Mouse (Mus musculus) gastrocnemius, adult 2 months (tissue): ENCODE data around the gene Ttyh3. TPM values are rescaled to one million over a fixed set of nuclear protein-coding genes. Genes with fewer than 3 reads are reported as not detected.

Experiments used
- DNase-seq: peaks from one replicate; pipeline ENCODE4 v3.0.0; 2022
- H3K27ac ChIP-seq: fragments of 200-600 bp; 2 replicates; pipeline ENCODE4 v1.8.1; 2022; ENCODE audit warnings: mild to moderate bottlenecking
- H3K4me3 ChIP-seq: fragments of 200-600 bp; 2 replicates; pipeline ENCODE4 v1.8.1; 2022; ENCODE audit warnings: mild to moderate bottlenecking, moderate library complexity
- CTCF ChIP-seq: fragments of 200-600 bp; IDR thresholded peaks from 2 replicates; pipeline ENCODE4 v1.8.1; 2022; ENCODE audit warnings: antibody characterized with exemption, mild to moderate bottlenecking, moderate library complexity
- intact Hi-C: fragments of 180-260 bp; cut with DNase I; formaldehyde crosslinking; loops from one replicate; pipeline ENCODE4 v1.15.1; 2025
- total RNA-seq, 2 experiments: library from RNA; stranded (reverse); gene quantifications; 2 replicates each; pipeline ENCODE4 v1.2.3; 2021

The Ttyh3 gene
- total RNA-seq, 2 experiments from 2014 or later, result 4.0 to 4.4 TPM

- DNase-seq, result no peak
- Histone ChIP-seq H3K4me3 (peak overlapping the region; percentile 29; the same call in 1 of the 2 replicates), H3K27ac (peak overlapping the region; percentile 63)
- TF ChIP-seq CTCF, result no peak
- intact Hi-C loops, result no loop called here
These were observed 51.8 kb downstream of the Ttyh3 start for GRCm38 (mm10) chr5:140596927-140597588.

DNA sequence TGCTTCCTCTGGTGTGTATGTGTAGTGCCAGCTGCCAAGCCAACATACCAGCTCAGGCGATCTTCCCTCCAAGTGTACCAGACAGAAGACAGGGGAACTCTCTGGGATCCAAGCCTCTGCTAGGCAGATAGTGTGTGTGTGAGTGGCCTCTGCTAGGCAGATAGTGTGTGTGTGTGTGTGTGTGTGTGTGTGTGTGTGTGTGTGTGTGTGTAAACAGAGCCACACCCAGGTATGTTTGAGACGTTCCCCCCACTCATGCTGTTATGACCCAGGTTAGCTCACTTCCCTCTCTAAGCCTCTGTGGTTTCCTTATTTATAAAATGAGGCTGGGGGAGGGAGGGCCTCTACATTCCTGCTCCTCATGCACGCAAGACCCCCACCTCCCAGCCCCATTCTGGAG is 52.4 kb downstream of the Ttyh3 start:
- Histone ChIP-seq H3K4me3 (no peak overlapping the region), H3K27ac (peak overlapping the region; percentile 63)
- DNase-seq, result no peak
- intact Hi-C loops, result no loop called here
- no peak for TF ChIP-seq CTCF

GRCm38 (mm10) chr5:140594846-140595245 is 54.0 kb downstream of the Ttyh3 start:
- no peak for TF ChIP-seq CTCF
- intact Hi-C loops, result no loop called here

DNA sequence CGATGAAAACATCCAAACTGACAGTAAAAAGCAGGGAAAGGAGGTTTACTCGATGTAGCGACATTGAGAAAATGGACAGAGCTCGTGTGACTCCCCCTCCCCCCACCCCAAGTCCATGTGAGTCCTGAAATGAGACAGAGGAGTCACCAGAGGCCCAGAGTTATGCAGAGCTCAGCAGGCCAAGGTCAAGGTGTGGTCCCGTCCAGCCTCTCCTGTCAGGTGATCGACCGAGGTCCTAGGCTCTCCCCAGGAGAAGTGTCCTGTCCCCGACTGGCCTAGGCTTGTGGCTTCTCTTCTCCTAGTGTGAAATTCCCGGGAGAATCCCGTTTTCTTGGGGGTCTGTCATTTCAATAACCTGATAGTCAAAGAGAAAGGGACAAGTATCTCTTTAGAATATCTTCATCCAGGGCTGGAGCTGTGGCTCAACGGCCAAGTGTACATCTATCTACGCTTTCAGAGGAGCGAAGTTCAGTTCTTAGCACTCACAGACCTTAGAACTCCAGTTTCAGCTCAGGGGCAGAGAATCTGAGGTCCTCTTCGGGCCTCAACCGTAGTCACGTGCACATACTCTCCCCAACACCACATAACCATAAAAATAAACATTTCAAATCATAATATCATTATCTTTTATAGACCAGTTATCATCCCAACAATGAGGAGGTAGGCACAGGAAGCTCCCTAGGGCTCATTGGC is 59.6 kb downstream of the Ttyh3 start:
- intact Hi-C loops, result no loop called here
- no peak overlapping the region for H3K4me3 ChIP-seq
- DNase-seq, result no peak
- TF ChIP-seq CTCF, result no peak
- no peak overlapping the region for H3K27ac ChIP-seq

More at GRCm38 (mm10) chr5:140594846-140595245, 54.0 kb downstream of the Ttyh3 start:
- no peak for DNase-seq
- no peak overlapping the region for H3K27ac ChIP-seq
- H3K4me3 ChIP-seq, result no peak overlapping the region

- Histone ChIP-seq H3K27ac (peak overlapping the region; percentile 20; the same call in 1 of the 2 replicates), H3K4me3 (no peak overlapping the region)
- DNase-seq, result no peak
- no peak for TF ChIP-seq CTCF
- intact Hi-C loops, result no loop called here
These were observed 65.0 kb downstream of the Ttyh3 start for GRCm38 (mm10) chr5:140583732-140584368.

GRCm38 (mm10) chr5:140582995-140583731 is 65.7 kb downstream of the Ttyh3 start:
- TF ChIP-seq CTCF, result no peak
- H3K27ac ChIP-seq, result no peak overlapping the region
- intact Hi-C loops, result no loop called here
- DNase-seq, result peak; percentile 72
- H3K4me3 ChIP-seq, result no peak overlapping the region

DNA sequence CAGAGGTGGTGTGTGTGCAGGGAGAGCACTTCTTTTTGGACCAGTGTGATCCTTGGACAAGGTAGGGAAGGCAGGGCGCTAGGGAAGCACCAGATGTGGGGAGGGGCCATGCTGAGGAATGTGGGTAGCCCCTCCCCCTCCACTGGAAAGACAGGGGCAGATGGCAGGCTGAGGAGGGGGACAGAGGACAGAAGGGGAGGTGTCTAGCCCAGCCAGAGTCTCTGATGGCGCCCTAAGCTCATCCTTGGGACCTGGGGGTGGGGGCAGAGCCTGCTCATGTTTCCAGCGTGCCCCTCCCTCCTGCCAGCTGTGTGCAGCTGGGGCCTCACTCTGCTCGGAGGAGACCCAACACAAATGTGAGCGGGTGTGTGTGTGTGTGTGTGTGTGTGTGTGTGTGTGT is 67.3 kb downstream of the Ttyh3 start:
- TF ChIP-seq CTCF, result no peak
- Histone ChIP-seq H3K27ac (no peak overlapping the region), H3K4me3 (no peak overlapping the region)
- intact Hi-C loops, result no loop called here
- DNase-seq, result no peak

- no peak overlapping the region for H3K27ac ChIP-seq
- no peak for DNase-seq
- intact Hi-C loops, result no loop called here
- H3K4me3 ChIP-seq, result no peak overlapping the region
- TF ChIP-seq CTCF, result no peak
These were observed 69.1 kb downstream of the Ttyh3 start for GRCm38 (mm10) chr5:140579771-140580170.

GRCm38 (mm10) chr5:140579221-140579620 is 69.6 kb downstream of the Ttyh3 start:
- intact Hi-C loops, result no loop called here
- H3K27ac ChIP-seq, result no peak overlapping the region
- DNase-seq, result no peak
- H3K4me3 ChIP-seq, result no peak overlapping the region
- no peak for TF ChIP-seq CTCF

DNA sequence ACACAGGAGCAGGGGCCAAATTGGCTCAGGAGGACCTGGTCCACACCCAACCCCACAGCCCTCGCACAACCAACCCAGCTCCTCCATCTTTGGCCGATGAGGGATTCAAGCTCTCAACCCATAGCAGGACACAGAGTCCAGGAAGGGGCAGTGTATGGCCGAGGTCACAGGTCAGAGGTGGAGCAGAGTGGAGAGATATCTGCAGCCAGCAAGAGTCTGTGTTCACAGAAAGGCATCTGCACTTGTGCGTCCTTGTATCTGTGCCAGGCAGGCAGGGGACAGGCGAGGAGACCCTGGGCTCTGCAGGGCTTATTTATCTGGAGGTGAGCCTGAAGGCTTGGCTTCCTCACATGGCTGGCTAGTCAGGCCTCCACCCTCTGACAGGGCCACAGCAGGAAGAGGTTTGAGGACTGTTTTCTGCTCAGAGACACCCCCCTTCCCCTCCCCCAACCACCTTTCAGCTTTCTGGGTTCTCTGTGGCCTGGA is 73.4 kb downstream of the Ttyh3 start:
- intact Hi-C loops, result no loop called here
- Histone ChIP-seq H3K27ac (peak overlapping the region; percentile 55), H3K4me3 (no peak overlapping the region)
- no peak for TF ChIP-seq CTCF
- DNase-seq, result peak; percentile 53

DNA sequence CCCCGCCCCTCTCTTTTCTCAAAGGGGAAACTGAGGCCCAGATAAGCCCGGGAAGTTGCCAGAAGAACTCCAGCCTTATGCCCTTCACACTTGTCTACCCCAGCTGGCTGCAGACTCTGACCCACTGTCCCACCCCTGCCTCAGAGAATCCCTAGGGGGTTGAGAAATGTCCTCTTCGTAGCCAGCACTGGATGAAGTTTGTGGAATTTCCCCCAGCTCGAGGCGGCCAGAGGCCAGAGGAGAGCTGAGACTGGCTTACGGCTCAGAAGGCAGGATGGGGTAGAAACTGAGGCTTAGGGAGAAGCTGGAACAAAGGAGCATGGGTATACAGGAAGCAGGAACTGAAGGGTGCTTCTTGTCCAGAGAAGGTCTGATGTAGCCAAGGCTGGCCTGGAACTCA is 76.2 kb downstream of the Ttyh3 start:
- H3K4me3 ChIP-seq, result no peak overlapping the region; the same call in 1 of the 2 replicates
- peak; percentile 71 for DNase-seq
- TF ChIP-seq CTCF, result no peak
- peak overlapping the region; percentile 82 for H3K27ac ChIP-seq
- intact Hi-C loops, result no loop called here

- peak overlapping the region; percentile 49 for H3K4me3 ChIP-seq
- H3K27ac ChIP-seq, result peak overlapping the region; percentile 82
- peak; percentile 95 for DNase-seq
- intact Hi-C loops, result no loop called here
- TF ChIP-seq CTCF, result no peak
These were observed 77.2 kb downstream of the Ttyh3 start for GRCm38 (mm10) chr5:140571673-140572072.
